Mouse (Mus musculus): ENCODE measurements around the gene Gm614. TPM values are rescaled to one million over a fixed set of nuclear protein-coding genes. Genes with fewer than 3 reads are reported as not detected.

Gm614 gene
- polyA plus RNA-seq, 1 experiment from 2014 or later, result not detected

DNA sequence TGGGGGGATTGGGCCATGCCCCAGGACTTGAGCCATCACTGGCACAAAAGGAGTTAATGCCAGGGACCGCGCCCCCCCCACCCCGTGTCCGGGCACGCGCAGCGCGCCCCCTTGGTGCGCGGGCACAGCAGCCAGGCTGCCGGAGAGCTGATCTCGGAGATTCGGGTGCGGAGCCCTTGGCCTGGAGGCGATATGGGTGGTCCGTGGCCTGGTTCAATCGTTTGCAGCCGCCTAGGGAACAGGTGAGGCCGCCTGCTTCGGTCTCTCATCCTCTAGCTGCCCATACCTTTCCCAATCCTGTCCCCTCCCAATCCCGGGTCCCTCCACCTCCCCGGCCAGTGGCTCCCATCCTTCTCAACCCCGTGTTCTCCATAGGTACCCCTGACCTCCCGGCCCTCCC lies 35.3 kb upstream of the Gm614 start, which contains the start of gene Nlgn3:
Nlgn3 (plus strand) TSS at position 114 of the 400 bp plus-strand sequence.
- Histone ChIP-seq H3K4me1 (replicated peaks; ENCODE audit: insufficient read depth, low read length) (no peaks in the 10 kb centered on the region), H3K9ac (ENCODE audit: low read depth, low read length) (0 out of 2 replicates have a peak within 1 kb of the TSS, but pooled peaks have one; percentile 18)
- DNase-seq (ENCODE audit: low spot score), result no peak

DNA sequence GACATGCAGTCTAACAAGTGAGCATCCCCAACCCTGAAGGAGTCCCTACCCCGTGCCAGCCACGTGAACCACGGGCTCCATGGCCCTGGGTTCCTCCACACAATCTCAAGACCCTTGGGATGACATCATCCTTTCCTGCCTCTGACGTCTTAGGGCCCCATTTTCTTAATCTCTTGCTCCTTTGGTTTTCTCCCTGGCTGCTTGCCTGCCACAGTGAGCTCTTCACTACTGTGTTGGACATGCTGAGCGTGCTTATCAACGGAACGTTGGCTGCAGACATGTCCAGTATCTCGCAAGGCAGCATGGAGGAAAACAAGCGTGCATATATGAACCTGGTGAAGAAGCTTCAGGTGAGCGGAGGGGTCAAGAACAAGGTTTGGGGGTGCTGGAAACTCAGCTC lies 26.3 kb upstream of the Gm614 start:
- Histone ChIP-seq H3K9ac (ENCODE audit: low read depth, low read length) (no peak overlapping the region), H3K4me2 (ENCODE audit: low read length) (no peak overlapping the region), H3K36me3 (ENCODE audit: insufficient read depth, low read length) (peaks cover 25% of the 10 kb centered on the region; the same call in 1 of the 2 replicates), H3K27me3 (ENCODE audit: insufficient read depth, low read length) (no peaks in the 10 kb centered on the region), H3K4me3 (replicated peaks; ENCODE audit: low read depth, low read length) (no peak overlapping the region), H3K4me1 (replicated peaks; ENCODE audit: insufficient read depth, low read length) (no peaks in the 10 kb centered on the region), H3K9me3 (replicated peaks; ENCODE audit: low read length) (no peaks in the 10 kb centered on the region), H3K27ac (no peak overlapping the region)
- WGBS, result 87% methylated on average over 10 of the region's 10 CpGs
- no peak for DNase-seq (ENCODE audit: low spot score)
- no peak for TF ChIP-seq CTCF (IDR thresholded peaks at IDR 0.05; ENCODE audit: low read depth)
- ATAC-seq (replicated peaks; ENCODE audit: low FRiP score, low read depth), result no peak

More for the DNA sequence above, 35.3 kb upstream of the Gm614 start, which contains the start of gene Nlgn3:
- H3K36me3 ChIP-seq (ENCODE audit: insufficient read depth, low read length), result no peaks in the 10 kb centered on the region
- H3K27ac ChIP-seq, result no peak within 1 kb of the TSS
- no peaks in the 10 kb centered on the region for H3K27me3 ChIP-seq (ENCODE audit: insufficient read depth, low read length)
- H3K4me2 ChIP-seq (ENCODE audit: low read length), result peak within 1 kb of the TSS; percentile 53
- H3K9me3 ChIP-seq (replicated peaks; ENCODE audit: low read length), result no peaks in the 10 kb centered on the region
- 31% methylated on average over 18 of the region's 24 CpGs for WGBS
- peak within 1 kb of the TSS; percentile 18 for H3K4me3 ChIP-seq (replicated peaks; ENCODE audit: low read depth, low read length)
- 0 out of 2 replicates have a peak, but pooled peaks have one; percentile 23 for ATAC-seq (replicated peaks; ENCODE audit: low FRiP score, low read depth)
- no peak for TF ChIP-seq CTCF (IDR thresholded peaks at IDR 0.05; ENCODE audit: low read depth)

DNA sequence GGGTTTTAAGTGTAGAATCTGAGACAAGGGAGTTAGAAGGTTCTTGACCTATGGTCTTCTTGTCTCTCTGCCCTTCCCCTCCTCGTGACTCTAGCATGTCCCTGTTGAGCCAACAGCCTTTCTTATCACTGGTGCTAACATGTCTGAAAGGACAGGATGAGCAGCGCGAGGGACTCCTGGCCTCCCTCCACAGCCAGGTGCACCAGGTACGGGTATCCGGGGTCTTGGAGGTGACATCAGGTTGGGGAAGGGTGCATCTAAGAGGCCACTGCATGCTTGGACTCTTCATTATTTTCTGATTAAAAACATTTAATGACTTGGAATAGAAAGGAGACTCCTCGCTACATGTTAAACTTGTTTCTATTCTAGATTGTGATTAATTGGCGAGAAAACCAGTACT lies 25.2 kb upstream of the Gm614 start:
- Histone ChIP-seq H3K4me2 (ENCODE audit: low read length) (no peak overlapping the region), H3K4me3 (replicated peaks; ENCODE audit: low read depth, low read length) (no peak overlapping the region), H3K27me3 (ENCODE audit: insufficient read depth, low read length) (no peaks in the 10 kb centered on the region), H3K9me3 (replicated peaks; ENCODE audit: low read length) (no peaks in the 10 kb centered on the region), H3K36me3 (ENCODE audit: insufficient read depth, low read length) (peaks cover 27% of the 10 kb centered on the region; the same call in 1 of the 2 replicates), H3K9ac (ENCODE audit: low read depth, low read length) (no peak overlapping the region), H3K4me1 (replicated peaks; ENCODE audit: insufficient read depth, low read length) (no peaks in the 10 kb centered on the region), H3K27ac (no peak overlapping the region)
- no peak for ATAC-seq (replicated peaks; ENCODE audit: low FRiP score, low read depth)
- no peak for TF ChIP-seq CTCF (IDR thresholded peaks at IDR 0.05; ENCODE audit: low read depth)
- DNase-seq (ENCODE audit: low spot score), result no peak
- 91% methylated on average over 7 of the region's 7 CpGs for WGBS

DNA sequence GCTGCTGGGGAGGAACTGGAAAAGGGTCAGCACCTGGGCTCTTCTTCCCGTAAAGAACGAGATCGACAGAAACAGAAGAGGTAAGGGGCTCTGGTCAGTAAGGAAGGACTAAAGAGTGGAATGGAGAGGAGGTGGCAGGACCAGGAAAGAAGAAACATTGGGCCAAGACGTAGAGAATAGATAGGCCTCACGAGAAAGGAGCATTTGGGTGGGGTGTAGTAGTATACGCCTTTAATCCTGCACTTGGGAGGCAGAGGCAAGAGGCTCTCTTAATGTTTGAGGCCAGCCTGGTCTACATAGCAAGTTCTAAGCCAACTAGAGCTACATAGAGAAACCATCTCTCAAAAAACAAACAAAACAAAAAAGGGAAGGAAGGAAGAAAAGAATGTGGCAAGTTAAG lies 24.6 kb upstream of the Gm614 start:
- Histone ChIP-seq H3K27ac (no peak overlapping the region), H3K4me1 (replicated peaks; ENCODE audit: insufficient read depth, low read length) (no peaks in the 10 kb centered on the region), H3K27me3 (ENCODE audit: insufficient read depth, low read length) (no peaks in the 10 kb centered on the region), H3K9me3 (replicated peaks; ENCODE audit: low read length) (no peaks in the 10 kb centered on the region), H3K36me3 (ENCODE audit: insufficient read depth, low read length) (peaks cover 27% of the 10 kb centered on the region; the same call in 1 of the 2 replicates), H3K4me3 (replicated peaks; ENCODE audit: low read depth, low read length) (no peak overlapping the region), H3K9ac (ENCODE audit: low read depth, low read length) (no peak overlapping the region), H3K4me2 (ENCODE audit: low read length) (no peak overlapping the region)
- DNase-seq (ENCODE audit: low spot score) (no peak), ATAC-seq (replicated peaks; ENCODE audit: low FRiP score, low read depth) (no peak)
- WGBS, result 90% methylated on average over 6 of the region's 6 CpGs
- no peak for TF ChIP-seq CTCF (IDR thresholded peaks at IDR 0.05; ENCODE audit: low read depth)

DNA sequence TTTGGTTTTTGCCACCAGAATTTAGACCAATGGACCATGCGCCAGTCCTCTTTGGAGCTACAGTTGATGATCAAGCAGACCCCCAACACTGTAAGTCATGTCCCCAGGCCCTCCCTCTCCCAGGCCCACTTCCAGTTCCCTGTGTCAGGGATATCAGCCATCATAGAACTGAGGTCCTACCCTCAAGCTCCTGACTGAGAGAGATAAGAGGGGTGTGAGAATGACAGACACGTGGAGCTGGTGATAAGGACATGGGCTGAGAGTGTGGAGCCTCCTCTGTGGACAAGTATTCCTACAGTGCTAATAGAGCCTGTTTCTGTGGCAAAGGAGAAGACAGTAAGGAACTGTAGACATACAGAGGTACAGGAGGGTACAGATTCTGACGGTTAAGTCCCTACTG lies 23.8 kb upstream of the Gm614 start:
- no peak overlapping the region for H3K4me3 ChIP-seq (replicated peaks; ENCODE audit: low read depth, low read length)
- no peaks in the 10 kb centered on the region for H3K9me3 ChIP-seq (replicated peaks; ENCODE audit: low read length)
- no peaks in the 10 kb centered on the region for H3K4me1 ChIP-seq (replicated peaks; ENCODE audit: insufficient read depth, low read length)
- H3K27ac ChIP-seq, result no peak overlapping the region
- H3K27me3 ChIP-seq (ENCODE audit: insufficient read depth, low read length), result no peaks in the 10 kb centered on the region
- WGBS, result 93% methylated on average over 3 of the region's 3 CpGs
- no peak overlapping the region for H3K9ac ChIP-seq (ENCODE audit: low read depth, low read length)
- no peak overlapping the region for H3K4me2 ChIP-seq (ENCODE audit: low read length)
- no peak for ATAC-seq (replicated peaks; ENCODE audit: low FRiP score, low read depth)
- DNase-seq (ENCODE audit: low spot score), result no peak
- no peak for TF ChIP-seq CTCF (IDR thresholded peaks at IDR 0.05; ENCODE audit: low read depth)
- H3K36me3 ChIP-seq (ENCODE audit: insufficient read depth, low read length), result peaks cover 18% of the 10 kb centered on the region; the same call in 1 of the 2 replicates

DNA sequence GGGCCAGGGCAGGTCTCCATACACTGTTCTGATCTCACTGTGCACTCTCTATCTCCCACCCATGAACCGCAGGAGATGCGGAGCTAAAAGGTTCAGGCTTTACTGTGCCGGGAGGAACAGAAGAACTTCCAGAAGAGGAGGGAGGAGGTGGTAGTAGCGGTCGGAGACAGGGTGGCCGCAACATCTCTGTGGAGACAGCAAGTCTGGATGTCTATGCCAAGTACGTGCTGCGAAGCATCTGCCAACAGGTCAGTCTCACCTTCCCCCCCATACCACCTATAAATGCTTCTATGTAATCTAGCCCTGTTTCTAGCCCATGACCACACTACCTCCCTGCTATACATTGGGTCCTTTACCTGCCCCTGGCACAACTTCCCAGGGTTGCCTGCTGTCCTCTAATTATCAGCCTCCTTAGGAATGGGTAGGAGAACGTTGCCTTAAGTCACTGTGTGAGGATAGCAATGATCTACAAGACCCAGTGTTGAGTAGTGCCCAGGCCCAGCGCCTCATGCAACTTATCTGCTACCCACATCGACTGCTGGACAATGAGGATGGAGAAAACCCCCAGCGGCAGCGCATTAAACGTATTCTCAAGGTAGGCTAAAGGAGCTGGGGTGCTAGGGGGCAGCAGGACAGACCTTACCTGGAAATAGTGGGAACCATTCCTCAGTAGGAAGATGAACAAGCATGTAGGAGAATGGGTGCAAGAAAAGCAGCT lies 22.3 kb upstream of the Gm614 start:
- no peak overlapping the region for H3K27ac ChIP-seq
- H3K4me1 ChIP-seq (replicated peaks; ENCODE audit: insufficient read depth, low read length), result no peaks in the 10 kb centered on the region
- no peak for TF ChIP-seq CTCF (IDR thresholded peaks at IDR 0.05; ENCODE audit: low read depth)
- H3K27me3 ChIP-seq (ENCODE audit: insufficient read depth, low read length), result no peaks in the 10 kb centered on the region
- no peak for ATAC-seq (replicated peaks; ENCODE audit: low FRiP score, low read depth)
- 91% methylated on average over 14 of the region's 14 CpGs for WGBS
- H3K4me3 ChIP-seq (replicated peaks; ENCODE audit: low read depth, low read length), result no peak overlapping the region
- no peak overlapping the region for H3K9ac ChIP-seq (ENCODE audit: low read depth, low read length)
- H3K4me2 ChIP-seq (ENCODE audit: low read length), result no peak overlapping the region
- no peaks in the 10 kb centered on the region for H3K9me3 ChIP-seq (replicated peaks; ENCODE audit: low read length)
- no peak for DNase-seq (ENCODE audit: low spot score)
- peaks cover 11% of the 10 kb centered on the region; the same call in 1 of the 2 replicates for H3K36me3 ChIP-seq (ENCODE audit: insufficient read depth, low read length)

Data from kidney, postnatal 0 days (tissue).